In genomic region chr4:140948481-140948880, GRCm38 (mm10) we compare ENCODE assay signal across 17 mouse cellular contexts. TPM values are rescaled to one million over a fixed set of nuclear protein-coding genes. Genes with fewer than 3 reads are reported as not detected.
DNase-seq lines count a peak whose midpoint lies in the region; ATAC-seq and TF ChIP-seq lines count a peak whose summit lies in the region.
"Had no signal": no experiment of that assay in that cellular context is flagged by ENCODE, and none has a peak within 500 bp of the region (broad histone marks: within the 10 kb centered on the region; RNA-seq: fewer than 3 reads in every experiment).

No protein-coding gene starts in this region.

- no peak for TF ChIP-seq EP300 in lung, postnatal 0 days (IDR thresholded peaks at IDR 0.05)

- no peak for TF ChIP-seq CTCF in lung, postnatal 0 days (IDR thresholded peaks at IDR 0.05)

- WGBS in lung, postnatal 0 days: 62% methylated on average over 6 of the region's 6 CpGs

- H3K9me3 ChIP-seq in lung, postnatal 0 days (ENCODE audit: low read length): no peaks in the 10 kb centered on the region
- H3K9me3 ChIP-seq: embryonic facial prominence, embryonic 15.5 days; hindbrain, embryonic 15.5 days; lung, embryonic 15.5 days; midbrain, embryonic 13.5 days had no signal

- H3K36me3 ChIP-seq in lung, postnatal 0 days (ENCODE audit: insufficient read depth, low read length): no peaks in the 10 kb centered on the region
- H3K36me3 ChIP-seq: embryonic facial prominence, embryonic 15.5 days; hindbrain, embryonic 15.5 days; lung, embryonic 15.5 days; midbrain, embryonic 13.5 days had no signal

- H3K4me3 ChIP-seq in lung, postnatal 0 days (ENCODE audit: low read depth, low read length): no peak overlapping the region
- H3K4me3 ChIP-seq: embryonic facial prominence, embryonic 15.5 days; hindbrain, embryonic 15.5 days; lung, embryonic 15.5 days; midbrain, embryonic 13.5 days had no signal

- H3K9ac ChIP-seq in lung, postnatal 0 days (replicated peaks; ENCODE audit: low read depth): no peak overlapping the region
- H3K9ac ChIP-seq: embryonic facial prominence, embryonic 15.5 days; hindbrain, embryonic 15.5 days; lung, embryonic 15.5 days; midbrain, embryonic 13.5 days had no signal

- no peak for ATAC-seq in CD4-positive, CD25-positive, alpha-beta regulatory T cell, adult 4 months
- peak; percentile 9; the same call in 1 of the 2 replicates for ATAC-seq in lung, postnatal 0 days
- ATAC-seq: midbrain, embryonic 13.5 days had no signal

- no peaks in the 10 kb centered on the region for H3K4me1 ChIP-seq in lung, postnatal 0 days (ENCODE audit: insufficient read depth, low read depth, low read length)
- H3K4me1 ChIP-seq: embryonic facial prominence, embryonic 15.5 days; hindbrain, embryonic 15.5 days; midbrain, embryonic 13.5 days had no signal

- H3K4me2 ChIP-seq in lung, postnatal 0 days (replicated peaks; ENCODE audit: low read depth, low read length): no peak overlapping the region
- H3K4me2 ChIP-seq: embryonic facial prominence, embryonic 15.5 days; hindbrain, embryonic 15.5 days; lung, embryonic 15.5 days; midbrain, embryonic 13.5 days had no signal

- H3K27me3 ChIP-seq in lung, postnatal 0 days (replicated peaks; ENCODE audit: insufficient read depth, low read length): no peaks in the 10 kb centered on the region
- H3K27me3 ChIP-seq: embryonic facial prominence, embryonic 15.5 days; hindbrain, embryonic 15.5 days; lung, embryonic 15.5 days; midbrain, embryonic 13.5 days had no signal

- peak; percentile 54 for DNase-seq in CD4-positive, CD25-positive, alpha-beta regulatory T cell, adult 2 months (ENCODE audit: low read depth, low spot score)
- DNase-seq in lung, postnatal 0 days (ENCODE audit: low spot score): no peak
- no peak for DNase-seq in lung, adult 18-20 months
- DNase-seq in kidney, postnatal 14 days: peak; percentile 62
- DNase-seq in thymus, postnatal 25 days: peak; percentile 69
- no peak for DNase-seq in left cerebral cortex, adult 8-10 months (ENCODE audit: low spot score in 2 of 2)
- DNase-seq in embryo, embryonic 10 days (ENCODE audit: low spot score): no peak
- DNase-seq: adrenal gland, adult 8-10 months; gastrocnemius, postnatal 14 days; heart, postnatal 10 days; layer of hippocampus, postnatal 36 days; left cerebral cortex, postnatal 4 days had no signal

- no peak overlapping the region for H3K27ac ChIP-seq in lung, postnatal 0 days (ENCODE audit: low read length)
- H3K27ac ChIP-seq: embryonic facial prominence, embryonic 15.5 days; hindbrain, embryonic 15.5 days; lung, embryonic 15.5 days; midbrain, embryonic 13.5 days had no signal

RNA-seq across cellular contexts. Expression of gene Sdhb, which starts 12.5 kb away (rescaled TPM):
- polyA plus RNA-seq in CD4-positive, CD25-positive, alpha-beta regulatory T cell, adult 4 months (2017; shearing (Covaris generic)): 100 to 1,000 TPM; 250 to 293 TPM
- 251 and 275 TPM in 2 replicates for polyA plus RNA-seq in lung, postnatal 0 days (2015; fragmentation: Nextera tagmentation; extraction: Ambion mirVana)
- total RNA-seq in left cerebral cortex, adult 8-10 months (2022): 100 to 1,000 TPM; 186 to 203 (median 195) TPM

RNA-seq across cellular contexts. Expression of gene Atp13a2, which starts 38.2 kb away (rescaled TPM):
- polyA plus RNA-seq in CD4-positive, CD25-positive, alpha-beta regulatory T cell, adult 4 months (2017; shearing (Covaris generic)): 1 to 10 TPM; 4.0 to 5.9 TPM
- 34.2 and 34.4 TPM in 2 replicates for polyA plus RNA-seq in lung, postnatal 0 days (2015; fragmentation: Nextera tagmentation; extraction: Ambion mirVana)
- total RNA-seq in left cerebral cortex, adult 8-10 months (2022): 100 to 1,000 TPM; 141 to 156 (median 150) TPM

RNA-seq across cellular contexts. Expression of gene Padi2, which starts 42.3 kb away (rescaled TPM):
- 10 to 100 TPM; 11.4 to 13.8 TPM for polyA plus RNA-seq in CD4-positive, CD25-positive, alpha-beta regulatory T cell, adult 4 months (2017; shearing (Covaris generic))
- polyA plus RNA-seq in lung, postnatal 0 days (2015; fragmentation: Nextera tagmentation; extraction: Ambion mirVana): 0.63 and 0.94 TPM in 2 replicates
- 10 to 100 TPM; 18.8 to 23.9 (median 23.5) TPM for total RNA-seq in left cerebral cortex, adult 8-10 months (2022)

Comparison
In these comparisons a context has a peak if more than half of its experiments do, and no peak if none do; other contexts are left out.
1. DNase-seq: peak in CD4-positive, CD25-positive, alpha-beta regulatory T cell, adult 2 months (single experiment), kidney, postnatal 14 days (single experiment) and thymus, postnatal 25 days (single experiment); none in lung, postnatal 0 days (single experiment), lung, adult 18-20 months (0 of 2), left cerebral cortex, adult 8-10 months (0 of 2) and embryo, embryonic 10 days (single experiment).